Mouse (Mus musculus): ENCODE results near the gene 1700003E16Rik.
A peak's percentile ranks its signal among the peaks of the same experiment; 100 is the strongest.

1700003E16Rik gene

GRCm38 (mm10) chr6:83159456-83159855, 3.3 kb downstream of the 1700003E16Rik start:
- DNase-seq (ENCODE audit: low spot score in 2 of 2) = peak in 1 of 2 experiments; percentile 56

DNA sequence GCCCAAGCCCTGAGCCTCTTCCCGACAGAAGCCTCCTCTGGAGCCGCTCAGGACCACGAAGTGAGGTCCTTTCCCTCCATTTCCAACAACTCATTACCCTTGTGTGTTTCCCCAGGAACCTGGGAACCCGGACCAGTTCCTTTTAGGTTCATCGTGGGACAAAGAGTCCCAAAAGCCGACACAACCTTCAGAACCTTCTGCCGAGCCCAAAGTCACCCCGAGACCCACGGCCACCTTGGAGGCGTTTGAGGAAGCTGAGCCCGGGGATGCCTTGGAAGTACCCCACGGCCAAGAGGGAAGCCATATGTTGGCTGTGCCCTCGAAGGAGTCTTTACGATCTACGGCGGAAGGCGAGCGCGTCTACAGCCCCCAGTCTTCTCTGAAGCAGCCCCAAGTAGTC, 5.2 kb downstream of the 1700003E16Rik start:
- DNase-seq (ENCODE audit: low spot score in 2 of 2) = no peak

DNA sequence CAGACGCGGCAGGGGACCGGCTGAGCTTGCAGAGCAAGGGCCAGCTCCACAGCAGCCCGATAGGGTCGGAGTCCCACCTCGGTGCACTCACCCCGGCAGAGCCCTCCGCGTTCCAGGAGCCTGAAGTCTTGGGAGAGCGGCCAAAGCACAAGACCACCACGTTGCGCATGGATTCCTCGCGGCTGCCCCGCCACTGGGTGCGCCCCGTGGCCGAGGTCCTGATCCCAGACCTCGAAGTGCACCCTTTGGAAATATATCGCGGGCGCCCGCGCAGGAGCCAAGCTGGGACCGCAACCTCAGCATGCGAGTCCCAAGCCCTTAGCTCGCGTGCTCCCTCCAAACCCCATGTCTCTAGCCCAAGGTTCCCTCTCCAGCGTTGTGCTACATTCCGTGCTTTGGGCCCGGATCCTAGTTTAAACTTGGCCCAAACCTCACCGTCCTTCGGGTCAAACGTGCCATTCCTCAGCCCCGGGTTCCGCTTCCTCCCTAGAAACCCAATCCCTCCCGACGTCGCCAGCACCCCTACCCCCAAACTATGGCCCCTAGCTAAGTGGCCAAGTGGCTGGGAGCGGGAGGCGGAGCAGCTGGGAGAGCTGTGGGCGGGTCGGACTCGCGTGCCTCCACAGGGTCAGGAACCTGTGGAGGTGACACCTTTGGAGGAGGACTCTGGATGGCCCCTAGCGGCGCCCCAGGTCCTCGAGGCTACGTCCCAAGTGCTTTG, 5.9 kb downstream of the 1700003E16Rik start:
- DNase-seq (ENCODE audit: low spot score in 2 of 2) = no peak

DNA sequence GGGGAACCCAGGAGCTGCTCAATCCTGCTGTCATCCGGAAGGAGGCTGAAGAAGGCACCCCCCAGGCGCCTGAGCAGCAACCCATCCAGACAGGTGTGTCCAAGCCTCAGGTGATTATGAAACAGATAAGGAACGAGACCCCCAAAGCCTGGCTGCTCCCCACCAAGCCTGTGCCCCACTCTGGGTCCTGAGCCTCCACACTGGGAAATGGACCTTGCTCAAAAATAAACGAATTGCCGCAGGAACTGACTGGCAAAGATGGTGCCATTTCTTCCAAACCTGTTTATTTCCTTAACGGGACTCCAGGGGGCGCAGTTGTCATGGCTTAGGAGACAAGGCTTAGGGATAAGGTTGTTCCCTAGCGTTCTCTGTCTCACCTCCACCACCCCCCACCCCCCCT, 6.5 kb downstream of the 1700003E16Rik start:
- peak; percentile 27 to 74 for DNase-seq (ENCODE audit: low spot score in 2 of 2)

DNA sequence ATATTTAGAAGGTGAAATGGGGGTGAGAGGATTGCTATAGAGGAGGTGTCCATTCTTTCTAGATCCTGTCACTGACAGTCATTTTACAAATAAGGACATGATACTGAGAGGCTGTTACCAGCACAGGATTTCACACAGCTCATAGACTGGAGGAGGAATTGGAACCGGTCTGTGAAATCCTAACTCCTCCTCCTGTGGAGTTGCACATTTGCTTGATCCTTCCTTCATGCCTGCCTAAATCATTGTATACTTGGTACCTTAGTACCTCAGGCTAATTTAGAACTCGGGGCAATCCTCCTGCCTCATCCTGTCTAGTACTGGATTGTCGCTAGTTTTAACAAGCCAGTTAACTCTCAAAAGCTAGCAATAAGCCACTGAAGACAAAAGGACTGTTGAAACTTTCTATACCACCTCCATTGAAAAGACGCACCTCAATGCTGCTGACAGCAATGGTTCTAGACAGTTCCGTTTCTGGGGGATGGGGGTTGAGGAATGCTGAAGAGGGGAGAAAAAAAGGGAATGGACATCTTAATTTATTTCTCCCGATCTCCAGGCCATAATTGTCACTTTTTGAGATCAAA, 8.9 kb downstream of the 1700003E16Rik start:
- DNase-seq (ENCODE audit: low spot score in 2 of 2) = no peak

DNA sequence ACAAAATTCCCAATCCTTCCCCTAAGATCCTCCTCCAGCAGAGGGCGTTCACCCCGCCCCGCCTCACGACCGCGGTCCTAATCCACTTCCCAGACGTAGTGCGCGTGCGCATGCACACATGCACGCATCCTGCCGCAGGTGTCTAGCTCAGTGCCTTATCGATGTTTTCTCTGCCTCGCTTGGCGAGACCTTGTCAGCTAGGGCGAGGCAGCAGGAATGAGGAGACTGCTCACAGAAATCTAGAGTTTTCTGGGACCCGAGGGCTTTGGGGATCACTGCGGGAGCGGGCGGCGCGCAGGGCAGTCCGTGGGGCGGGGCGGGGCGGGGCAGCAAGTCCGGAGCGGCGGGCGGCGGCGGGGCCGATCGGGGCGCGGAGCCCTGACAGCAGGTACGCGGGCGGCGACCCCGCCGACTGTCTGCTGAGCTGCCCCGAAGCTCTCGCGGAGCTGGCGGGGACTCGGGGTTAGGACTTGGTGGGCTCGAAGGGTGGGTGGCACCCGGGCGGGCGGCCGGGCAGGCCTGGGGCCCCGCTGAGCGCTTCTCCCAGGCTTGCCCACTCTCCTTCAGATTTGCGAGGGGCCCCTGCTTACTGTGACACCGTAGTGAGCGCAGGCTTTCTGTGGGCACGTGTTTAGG, 9.5 kb downstream of the 1700003E16Rik start, which contains the start of gene Dctn1:
Gene Dctn1, plus strand, starts transcription at position 314 of the 636 bp plus-strand sequence.
- DNase-seq (ENCODE audit: low spot score in 2 of 2) = peak; percentile 96 to 97

DNA sequence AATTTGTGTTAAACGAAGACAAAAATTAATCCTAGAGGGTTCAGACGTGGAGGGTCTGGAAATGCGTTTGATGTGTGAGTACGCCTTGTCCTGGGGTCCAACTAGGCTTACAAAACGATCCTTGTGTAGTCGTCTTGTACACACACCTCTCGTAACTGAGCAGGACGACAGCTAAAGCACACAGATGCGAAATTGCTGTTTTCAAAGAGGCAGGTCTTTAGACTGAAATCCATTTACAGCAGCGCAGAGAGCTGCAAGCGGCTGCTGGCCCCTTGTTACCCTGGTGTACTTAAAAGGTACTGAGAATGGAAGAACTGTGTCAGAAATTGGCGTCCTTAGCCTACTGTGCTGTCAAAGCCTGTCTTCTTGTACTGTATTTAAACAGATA, 10.0 kb downstream of the 1700003E16Rik start:
- no peak for DNase-seq (ENCODE audit: low spot score in 2 of 2)

GRCm38 (mm10) chr6:83169872-83170271, 13.7 kb downstream of the 1700003E16Rik start:
- no peak for DNase-seq (ENCODE audit: low spot score in 2 of 2)

- DNase-seq (ENCODE audit: low spot score in 2 of 2) = no peak
Observed at GRCm38 (mm10) chr6:83171063-83171462, 14.9 kb downstream of the 1700003E16Rik start.

- DNase-seq (ENCODE audit: low spot score in 2 of 2) = no peak
Observed at GRCm38 (mm10) chr6:83172240-83172920, 16.2 kb downstream of the 1700003E16Rik start.

GRCm38 (mm10) chr6:83175996-83176395, 19.8 kb downstream of the 1700003E16Rik start:
- no peak for DNase-seq (ENCODE audit: low spot score in 2 of 2)

GRCm38 (mm10) chr6:83179390-83180117, 23.4 kb downstream of the 1700003E16Rik start:
- no peak for DNase-seq (ENCODE audit: low spot score in 2 of 2)

DNA sequence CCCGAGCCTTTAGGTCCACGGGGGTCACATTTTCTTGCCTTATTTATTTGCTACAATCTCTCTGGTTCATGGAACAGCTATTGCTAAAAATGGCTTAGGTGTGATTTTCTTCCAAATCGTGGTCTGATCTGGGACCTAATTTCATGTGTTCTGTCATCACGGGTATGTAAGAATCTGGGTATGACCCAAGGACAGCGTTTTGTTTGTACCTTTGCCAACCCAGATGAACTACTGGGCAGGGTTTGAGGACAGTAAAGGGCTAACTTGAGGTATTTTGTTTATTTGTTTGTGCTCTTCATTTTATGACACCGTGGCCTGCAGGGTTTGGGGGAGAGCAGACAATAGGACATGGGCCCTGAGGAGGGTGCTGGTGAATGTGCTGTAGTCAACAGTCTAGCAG, 24.4 kb downstream of the 1700003E16Rik start:
- DNase-seq (ENCODE audit: low spot score in 2 of 2) = no peak

- DNase-seq (ENCODE audit: low spot score in 2 of 2) = no peak
Observed at GRCm38 (mm10) chr6:83184858-83185435, 28.7 kb downstream of the 1700003E16Rik start.

DNA sequence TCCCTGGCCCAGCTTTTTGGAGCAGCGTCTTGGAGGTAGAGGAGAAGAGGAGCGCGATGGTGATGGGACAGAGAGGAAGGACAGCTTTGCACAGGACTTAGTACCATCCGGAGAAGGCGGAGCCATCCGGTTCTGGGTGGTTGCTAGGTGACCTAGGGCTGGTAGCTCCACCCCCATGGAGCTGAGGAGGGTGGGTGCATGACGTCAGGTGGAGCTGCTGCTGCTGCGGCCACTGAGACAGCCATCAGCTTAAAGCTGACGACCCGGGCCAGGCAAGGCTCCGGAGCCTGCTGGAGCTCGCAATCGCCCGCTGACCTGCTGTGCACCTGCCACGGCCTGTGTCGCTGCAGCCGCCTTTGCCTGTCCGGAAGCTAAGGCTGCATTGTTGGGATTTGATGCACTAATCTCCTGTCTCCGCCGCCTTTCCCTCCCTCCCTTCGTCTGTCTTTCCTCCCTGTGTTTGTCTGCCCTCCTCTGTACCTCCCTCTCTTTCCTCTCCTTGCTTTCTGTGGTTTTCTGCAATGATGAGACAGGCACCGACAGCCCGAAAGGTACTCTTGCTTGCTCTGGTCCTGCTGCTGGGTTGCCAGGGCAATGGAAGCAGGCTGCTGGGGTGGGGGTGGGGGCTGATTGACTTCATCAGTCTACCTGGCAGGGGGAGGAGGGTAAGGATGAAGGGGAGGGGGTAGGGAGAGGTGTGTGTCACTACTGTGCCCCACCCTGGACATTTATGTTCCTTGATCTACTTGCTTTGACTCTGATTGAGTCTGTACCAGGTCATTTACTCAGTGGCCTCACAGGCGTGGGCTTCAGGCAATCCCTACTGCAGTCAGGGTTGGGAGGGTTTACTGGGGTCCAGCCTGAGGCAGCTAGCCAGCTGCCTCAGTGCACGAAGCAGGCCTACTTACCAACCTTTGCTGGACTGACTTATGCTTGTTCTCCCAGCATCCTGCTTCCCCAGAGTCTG, 30.0 kb downstream of the 1700003E16Rik start:
- DNase-seq (ENCODE audit: low spot score in 2 of 2) = peak in 1 of 2 experiments; percentile 41

DNA sequence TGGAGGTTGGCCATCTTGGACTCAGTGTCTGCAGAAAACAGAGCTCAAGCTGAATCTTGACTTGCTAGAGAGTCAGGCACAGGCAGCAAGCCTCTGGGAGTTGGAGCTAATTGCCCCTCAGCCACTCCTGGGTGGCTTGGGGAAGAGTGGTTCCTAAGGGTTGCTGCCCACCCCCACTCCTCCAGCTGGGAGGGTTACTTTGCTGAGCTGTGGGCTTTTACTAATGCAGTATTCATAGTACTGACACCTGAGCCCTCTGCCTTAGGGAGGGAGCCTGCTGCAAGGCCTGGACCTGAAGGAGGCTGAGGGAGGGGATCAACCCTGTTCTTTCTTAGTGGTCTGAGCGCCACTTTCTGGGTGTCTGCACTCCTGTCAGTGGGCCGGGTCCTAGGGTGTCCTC, 30.7 kb downstream of the 1700003E16Rik start:
- no peak for DNase-seq (ENCODE audit: low spot score in 2 of 2)

GRCm38 (mm10) chr6:83193571-83193970, 37.4 kb downstream of the 1700003E16Rik start:
- no peak for DNase-seq (ENCODE audit: low spot score in 2 of 2)

DNA sequence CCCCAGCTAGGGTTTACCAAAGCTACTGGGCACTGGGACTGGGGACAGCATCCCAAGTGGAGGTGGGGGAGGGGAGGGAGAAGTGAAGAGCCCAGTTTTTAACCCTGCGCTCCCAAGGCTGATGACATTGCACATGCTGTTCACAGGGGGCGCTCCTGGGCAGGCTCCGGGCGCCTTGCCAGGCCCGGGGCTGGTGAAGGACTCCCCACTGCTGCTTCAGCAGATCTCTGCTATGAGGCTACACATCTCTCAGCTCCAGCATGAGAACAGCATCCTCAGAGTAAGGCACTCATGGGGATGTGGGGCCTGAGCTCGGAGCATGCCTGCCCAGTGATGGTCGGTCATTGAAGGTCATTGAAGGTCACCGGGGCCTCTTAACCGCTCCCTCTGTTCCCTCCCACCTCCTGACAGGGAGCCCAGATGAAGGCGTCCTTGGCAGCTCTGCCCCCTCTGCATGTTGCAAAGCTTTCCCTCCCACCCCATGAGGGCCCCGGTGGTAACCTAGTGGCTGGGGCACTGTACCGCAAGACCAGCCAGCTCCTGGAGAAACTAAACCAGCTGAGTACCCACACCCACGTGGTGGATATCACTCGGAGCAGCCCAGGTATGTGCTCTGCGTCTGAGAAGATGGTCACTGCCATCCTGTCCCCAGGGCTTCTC, 41.3 kb downstream of the 1700003E16Rik start:
- DNase-seq (ENCODE audit: low spot score in 2 of 2) = peak in 1 of 2 experiments; percentile 37

- no peak for DNase-seq (ENCODE audit: low spot score in 2 of 2)
Observed at GRCm38 (mm10) chr6:83203320-83203719, 47.1 kb downstream of the 1700003E16Rik start.

DNA sequence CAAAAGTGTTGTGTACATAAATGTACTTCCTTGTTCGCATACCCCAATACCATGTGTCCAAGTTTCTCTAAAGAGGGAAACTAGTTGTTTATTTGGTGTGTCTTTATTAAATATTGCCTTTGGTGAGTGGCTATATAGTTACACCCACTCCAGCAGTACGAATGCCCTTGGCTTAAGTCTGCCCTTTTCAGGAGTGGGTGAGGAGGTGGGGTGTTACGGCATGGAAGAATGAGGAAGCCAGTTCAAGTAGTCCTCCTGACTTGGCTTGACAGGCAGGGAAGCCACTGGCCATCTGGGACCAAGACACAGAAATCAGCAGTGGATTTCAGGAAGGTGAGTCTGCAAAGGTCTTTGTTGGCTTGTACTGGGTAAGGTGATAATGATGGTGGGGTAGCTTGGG, 49.6 kb downstream of the 1700003E16Rik start:
- no peak for DNase-seq (ENCODE audit: low spot score in 2 of 2)
